Mouse (Mus musculus): ENCODE results near the gene Cdh20. TPM values are rescaled to one million over a fixed set of nuclear protein-coding genes. Genes with fewer than 3 reads are reported as not detected.

Cdh20 gene
- polyA plus RNA-seq (2012; ENCODE audit: insufficient read depth, insufficient read length, missing spikeins) = not detected in 2 replicates

DNA sequence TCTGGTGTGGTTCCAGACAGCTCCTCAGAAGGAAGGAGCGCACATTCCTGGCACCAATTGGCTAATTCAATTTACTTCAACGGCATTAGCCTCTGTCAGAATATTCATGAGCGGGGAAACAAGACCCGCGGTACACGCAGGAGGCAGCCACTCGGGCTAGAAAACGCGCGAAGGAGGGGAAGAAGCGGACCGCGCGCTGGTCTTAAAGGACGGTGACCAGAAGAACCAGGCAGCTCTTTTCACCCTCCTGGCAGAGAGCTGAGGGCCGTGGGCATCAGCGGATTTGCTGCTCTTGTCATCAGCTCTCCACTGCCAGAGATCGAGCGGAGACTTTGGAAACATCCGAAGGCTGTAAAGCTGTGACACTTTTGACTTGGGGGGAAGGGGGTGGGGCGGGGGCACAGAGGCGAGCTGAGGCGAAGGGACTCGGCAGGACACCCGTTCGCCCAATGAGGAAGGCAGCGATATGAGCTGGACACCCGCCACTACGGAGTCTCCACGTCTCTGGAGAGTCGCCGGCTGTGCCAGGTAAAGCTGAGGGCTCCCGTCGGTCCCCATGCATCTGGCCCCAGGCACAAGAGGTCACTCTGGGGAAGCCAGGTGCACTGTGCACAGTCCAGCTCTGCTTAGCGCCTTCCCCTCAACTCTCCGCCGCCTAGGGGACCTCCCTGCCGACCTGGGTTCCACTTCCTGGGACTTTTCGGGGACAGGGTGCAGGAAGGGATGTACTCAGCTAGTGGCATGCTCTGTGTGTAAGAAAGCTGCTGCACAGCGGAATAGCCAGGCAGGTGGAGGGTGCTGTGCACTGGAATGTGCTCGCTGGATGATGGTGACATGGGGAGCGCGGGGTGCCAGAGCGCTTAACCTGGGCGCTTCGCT lies at the start of gene Cdh20:
Cdh20 (plus strand) TSS at position 159 of the 879 bp plus-strand sequence.
- Histone ChIP-seq H3K4me3 (ENCODE audit: insufficient read depth, low read depth, low read length) (0 out of 2 replicates have a peak within 1 kb of the TSS, but pooled peaks have one; percentile 18), H3K27ac (replicated peaks; ENCODE audit: low read depth, low read length) (no peak within 1 kb of the TSS), H3K4me1 (ENCODE audit: control insufficient read depth, insufficient read depth, insufficient read length, low read length) (peaks cover 7% of the 10 kb centered on the region)

GRCm38 (mm10) chr1:104746816-104747215 lies 21.5 kb upstream of the Cdh20 start:
- Histone ChIP-seq H3K27ac (replicated peaks; ENCODE audit: low read depth, low read length) (no peak overlapping the region), H3K4me3 (ENCODE audit: insufficient read depth, low read depth, low read length) (no peak overlapping the region)

GRCm38 (mm10) chr1:104747438-104747837 lies 20.9 kb upstream of the Cdh20 start:
- Histone ChIP-seq H3K4me3 (ENCODE audit: insufficient read depth, low read depth, low read length) (no peak overlapping the region), H3K4me1 (ENCODE audit: control insufficient read depth, insufficient read depth, insufficient read length, low read length) (no peaks in the 10 kb centered on the region), H3K27ac (replicated peaks; ENCODE audit: low read depth, low read length) (no peak overlapping the region)

More at GRCm38 (mm10) chr1:104746816-104747215, 21.5 kb upstream of the Cdh20 start:
- no peaks in the 10 kb centered on the region for H3K4me1 ChIP-seq (ENCODE audit: control insufficient read depth, insufficient read depth, insufficient read length, low read length)

DNA sequence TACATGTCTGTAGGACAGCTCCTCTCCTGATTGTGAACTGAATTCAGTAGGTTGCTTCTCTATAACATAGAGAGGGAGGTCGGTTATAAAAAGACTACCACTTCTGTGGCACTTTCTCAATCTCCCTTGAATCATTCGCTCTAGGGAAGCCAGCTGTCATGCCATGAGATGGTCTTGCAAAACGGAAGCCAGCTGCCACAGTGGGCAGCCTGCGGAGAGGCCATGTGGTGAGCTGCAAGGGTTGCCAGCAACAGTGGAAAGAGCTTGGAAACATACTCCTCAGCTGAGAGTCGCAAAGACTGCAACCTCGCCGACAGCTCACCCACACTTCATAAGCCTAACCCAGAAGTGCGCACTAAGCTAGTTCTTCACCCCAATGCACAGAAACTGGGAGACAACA lies 13.8 kb upstream of the Cdh20 start:
- Histone ChIP-seq H3K4me1 (ENCODE audit: control insufficient read depth, insufficient read depth, insufficient read length, low read length) (no peaks in the 10 kb centered on the region), H3K4me3 (ENCODE audit: insufficient read depth, low read depth, low read length) (no peak overlapping the region)

GRCm38 (mm10) chr1:104755896-104756295 lies 12.4 kb upstream of the Cdh20 start:
- no peak overlapping the region for H3K4me3 ChIP-seq (ENCODE audit: insufficient read depth, low read depth, low read length)
- H3K4me1 ChIP-seq (ENCODE audit: control insufficient read depth, insufficient read depth, insufficient read length, low read length) = no peaks in the 10 kb centered on the region
- H3K27ac ChIP-seq (replicated peaks; ENCODE audit: low read depth, low read length) = no peak overlapping the region

More for the DNA sequence above, 13.8 kb upstream of the Cdh20 start:
- no peak overlapping the region for H3K27ac ChIP-seq (replicated peaks; ENCODE audit: low read depth, low read length)

DNA sequence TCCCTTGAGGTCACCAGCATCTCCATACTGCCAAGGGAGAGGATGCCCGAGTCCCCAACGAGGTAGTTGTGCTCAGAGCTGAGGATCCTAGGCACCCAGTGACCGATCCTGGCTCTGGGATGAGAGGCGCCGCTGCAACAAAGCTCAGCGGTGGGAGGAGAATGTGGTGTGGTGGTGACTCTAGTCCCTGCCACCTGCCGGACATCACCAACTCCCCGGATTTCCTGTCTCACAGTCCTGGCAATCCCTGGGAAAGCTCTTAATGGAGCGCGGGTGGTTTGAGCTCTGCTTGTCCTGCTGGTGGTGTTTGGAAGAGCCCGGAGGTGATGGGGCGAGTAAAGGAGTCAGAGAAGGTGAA lies 900 bp downstream of the Cdh20 start:
- Histone ChIP-seq H3K4me3 (ENCODE audit: insufficient read depth, low read depth, low read length) (0 out of 2 replicates have a peak overlapping the region, but pooled peaks have one; percentile 18), H3K27ac (replicated peaks; ENCODE audit: low read depth, low read length) (no peak overlapping the region), H3K4me1 (ENCODE audit: control insufficient read depth, insufficient read depth, insufficient read length, low read length) (peaks cover 7% of the 10 kb centered on the region)

DNA sequence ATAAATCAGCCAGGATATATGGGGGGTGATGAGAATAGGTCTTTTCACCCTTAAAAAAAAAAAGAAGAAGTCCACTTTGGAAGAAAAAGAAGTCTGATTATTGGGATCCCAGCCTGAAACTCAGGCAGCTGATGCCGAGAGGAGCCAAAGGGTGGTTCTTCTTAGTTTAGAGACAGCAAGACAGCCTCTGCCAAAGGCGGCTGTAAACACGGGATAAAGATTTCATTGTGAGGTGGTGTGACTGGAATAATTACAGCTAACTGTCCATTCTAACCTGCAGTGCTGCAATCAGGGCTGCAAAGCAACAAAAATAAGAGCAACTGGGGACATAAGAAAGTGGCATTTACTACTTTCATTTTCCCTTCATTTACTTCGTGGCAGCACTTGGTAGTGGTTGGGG lies 3.6 kb downstream of the Cdh20 start:
- Histone ChIP-seq H3K4me3 (ENCODE audit: insufficient read depth, low read depth, low read length) (no peak overlapping the region), H3K4me1 (ENCODE audit: control insufficient read depth, insufficient read depth, insufficient read length, low read length) (peaks cover 7% of the 10 kb centered on the region), H3K27ac (replicated peaks; ENCODE audit: low read depth, low read length) (no peak overlapping the region)

GRCm38 (mm10) chr1:104773207-104773606 lies 4.9 kb downstream of the Cdh20 start:
- no peak overlapping the region for H3K27ac ChIP-seq (replicated peaks; ENCODE audit: low read depth, low read length)
- H3K4me3 ChIP-seq (ENCODE audit: insufficient read depth, low read depth, low read length) = no peak overlapping the region
- peaks cover 7% of the 10 kb centered on the region for H3K4me1 ChIP-seq (ENCODE audit: control insufficient read depth, insufficient read depth, insufficient read length, low read length)

- no peak overlapping the region for H3K4me3 ChIP-seq (ENCODE audit: insufficient read depth, low read depth, low read length)
- H3K27ac ChIP-seq (replicated peaks; ENCODE audit: low read depth, low read length) = no peak overlapping the region
- H3K4me1 ChIP-seq (ENCODE audit: control insufficient read depth, insufficient read depth, insufficient read length, low read length) = no peaks in the 10 kb centered on the region
Observed at GRCm38 (mm10) chr1:104793488-104793887, 25.2 kb downstream of the Cdh20 start.

DNA sequence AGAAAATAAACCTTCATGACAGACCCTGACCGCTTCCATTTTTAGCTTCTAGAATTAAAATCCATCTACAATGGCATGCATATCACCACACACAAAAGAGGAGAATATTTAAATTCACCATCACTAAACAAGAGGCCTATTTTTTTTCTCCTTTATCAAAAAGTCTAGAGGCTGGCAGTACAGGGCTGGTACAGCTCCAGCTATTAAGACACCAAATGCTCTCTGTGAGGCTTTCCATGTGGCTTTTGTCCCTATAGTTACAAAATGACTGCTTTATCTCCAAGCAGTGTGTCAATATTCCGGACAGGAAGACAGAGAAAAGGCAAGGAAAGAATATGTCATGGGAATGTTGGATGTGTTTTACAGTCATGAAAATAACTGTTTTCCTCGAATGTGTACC lies 27.8 kb downstream of the Cdh20 start:
- Histone ChIP-seq H3K27ac (replicated peaks; ENCODE audit: low read depth, low read length) (no peak overlapping the region), H3K4me1 (ENCODE audit: control insufficient read depth, insufficient read depth, insufficient read length, low read length) (no peaks in the 10 kb centered on the region), H3K4me3 (ENCODE audit: insufficient read depth, low read depth, low read length) (no peak overlapping the region)

- Histone ChIP-seq H3K4me3 (ENCODE audit: insufficient read depth, low read depth, low read length) (no peak overlapping the region), H3K4me1 (ENCODE audit: control insufficient read depth, insufficient read depth, insufficient read length, low read length) (no peaks in the 10 kb centered on the region), H3K27ac (replicated peaks; ENCODE audit: low read depth, low read length) (no peak overlapping the region)
Observed at GRCm38 (mm10) chr1:104797139-104797538, 28.8 kb downstream of the Cdh20 start.

- Histone ChIP-seq H3K4me1 (ENCODE audit: control insufficient read depth, insufficient read depth, insufficient read length, low read length) (no peaks in the 10 kb centered on the region), H3K27ac (replicated peaks; ENCODE audit: low read depth, low read length) (no peak overlapping the region), H3K4me3 (ENCODE audit: insufficient read depth, low read depth, low read length) (no peak overlapping the region)
Observed at GRCm38 (mm10) chr1:104804746-104805145, 36.4 kb downstream of the Cdh20 start.

- H3K4me3 ChIP-seq (ENCODE audit: insufficient read depth, low read depth, low read length) = no peak overlapping the region
Observed at GRCm38 (mm10) chr1:104807214-104807613, 38.9 kb downstream of the Cdh20 start.

DNA sequence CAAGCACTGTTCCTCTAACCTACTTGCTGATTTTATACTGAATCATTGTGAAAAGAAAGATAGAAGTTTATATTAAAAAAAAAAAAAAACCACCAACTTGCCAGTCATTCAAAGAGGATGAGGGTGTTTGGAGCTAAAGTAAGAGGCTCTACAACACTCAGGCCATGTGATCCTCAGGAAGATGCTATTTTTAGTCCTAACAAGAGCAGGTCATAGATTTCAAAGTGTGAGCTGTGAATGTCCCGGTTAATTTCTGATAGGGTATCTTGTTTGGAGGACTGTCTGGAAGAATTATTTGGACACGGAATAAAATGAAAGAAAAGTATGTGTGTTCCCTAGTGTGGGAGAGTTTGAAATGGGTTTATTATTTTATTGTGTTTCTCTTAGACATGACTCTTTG lies 49.2 kb downstream of the Cdh20 start:
- Histone ChIP-seq H3K4me1 (ENCODE audit: control insufficient read depth, insufficient read depth, insufficient read length, low read length) (no peaks in the 10 kb centered on the region), H3K4me3 (ENCODE audit: insufficient read depth, low read depth, low read length) (no peak overlapping the region), H3K27ac (replicated peaks; ENCODE audit: low read depth, low read length) (no peak overlapping the region)

More at GRCm38 (mm10) chr1:104807214-104807613, 38.9 kb downstream of the Cdh20 start:
- no peaks in the 10 kb centered on the region for H3K4me1 ChIP-seq (ENCODE audit: control insufficient read depth, insufficient read depth, insufficient read length, low read length)
- no peak overlapping the region for H3K27ac ChIP-seq (replicated peaks; ENCODE audit: low read depth, low read length)

DNA sequence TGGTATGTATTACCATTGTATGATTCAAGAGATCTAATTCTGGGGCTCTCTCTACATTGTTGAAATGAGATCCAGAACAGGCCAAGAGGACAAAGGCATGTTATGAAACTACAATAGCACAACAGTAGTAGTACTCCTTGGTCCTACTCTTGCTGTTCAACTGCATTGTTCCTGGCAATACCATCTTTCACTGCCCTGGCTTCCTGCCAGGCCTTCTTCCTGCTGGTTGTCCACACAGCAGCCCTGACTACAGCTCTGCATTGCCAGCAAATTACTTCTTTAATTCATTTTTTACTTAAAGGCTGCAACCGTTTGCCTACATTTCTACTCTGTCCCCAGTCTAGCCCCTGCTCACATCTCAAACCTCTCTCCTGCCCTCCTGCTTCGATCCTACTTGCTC lies 59.8 kb downstream of the Cdh20 start:
- Histone ChIP-seq H3K4me1 (ENCODE audit: control insufficient read depth, insufficient read depth, insufficient read length, low read length) (no peaks in the 10 kb centered on the region), H3K27ac (replicated peaks; ENCODE audit: low read depth, low read length) (no peak overlapping the region), H3K4me3 (ENCODE audit: insufficient read depth, low read depth, low read length) (no peak overlapping the region)
